13 mouse cellular contexts compared by ENCODE assay signal in genomic region chr7:143428814-143429499, GRCm38 (mm10). TPM values are rescaled to one million over a fixed set of nuclear protein-coding genes. Genes with fewer than 3 reads are reported as not detected.
A peak's percentile ranks its signal among the peaks of the same experiment; 100 is the strongest.
DNase-seq lines count a peak whose midpoint lies in the region; ATAC-seq lines count a peak whose summit lies in the region.
"Had no signal": no experiment of that assay in that cellular context is flagged by ENCODE, and none has a peak within 500 bp of the region (broad histone marks: within the 10 kb centered on the region; RNA-seq: fewer than 3 reads in every experiment).

No protein-coding gene starts in this region.

- H3K4me1 ChIP-seq in forebrain, embryonic 16.5 days (replicated peaks; ENCODE audit: control insufficient read depth, insufficient read depth, low read length) = peaks cover 15% of the 10 kb centered on the region
- peaks cover 19% of the 10 kb centered on the region; the same call in 1 of the 2 replicates for H3K4me1 ChIP-seq in midbrain, embryonic 15.5 days

- peaks cover 22% of the 10 kb centered on the region for H3K27me3 ChIP-seq in forebrain, embryonic 16.5 days (replicated peaks; ENCODE audit: control insufficient read depth, insufficient read depth, low read length)
- H3K27me3 ChIP-seq in midbrain, embryonic 15.5 days (replicated peaks) = no peaks in the 10 kb centered on the region; the same call in 1 of the 2 replicates
- H3K27me3 ChIP-seq: embryonic facial prominence, embryonic 15.5 days had no signal

- H3K4me2 ChIP-seq in forebrain, embryonic 16.5 days (ENCODE audit: low read length) = no peak overlapping the region
- H3K4me2 ChIP-seq in midbrain, embryonic 15.5 days = no peak overlapping the region
- H3K4me2 ChIP-seq: embryonic facial prominence, embryonic 15.5 days had no signal

- no peak overlapping the region for H3K4me3 ChIP-seq in forebrain, embryonic 16.5 days (replicated peaks; ENCODE audit: low read length)
- H3K4me3 ChIP-seq in midbrain, embryonic 15.5 days = no peak overlapping the region
- H3K4me3 ChIP-seq: embryonic facial prominence, embryonic 15.5 days had no signal

- H3K27ac ChIP-seq in forebrain, embryonic 16.5 days (ENCODE audit: low read length) = no peak overlapping the region
- H3K27ac ChIP-seq in midbrain, embryonic 15.5 days = no peak overlapping the region
- H3K27ac ChIP-seq: embryonic facial prominence, embryonic 15.5 days had no signal

- 0 out of 2 replicates have a peak overlapping the region, but pooled peaks have one; percentile 6 for H3K9ac ChIP-seq in forebrain, embryonic 16.5 days (replicated peaks; ENCODE audit: low read depth, low read length)
- no peak overlapping the region for H3K9ac ChIP-seq in midbrain, embryonic 15.5 days
- H3K9ac ChIP-seq: embryonic facial prominence, embryonic 15.5 days had no signal

- 33% methylated on average over 2 of the region's 2 CpGs for WGBS in forebrain, embryonic 16.5 days
- 33% methylated on average over 2 of the region's 2 CpGs for WGBS in midbrain, embryonic 15.5 days

- H3K36me3 ChIP-seq in forebrain, embryonic 16.5 days (ENCODE audit: control insufficient read depth, insufficient read depth) = no peaks in the 10 kb centered on the region
- no peaks in the 10 kb centered on the region for H3K36me3 ChIP-seq in midbrain, embryonic 15.5 days (replicated peaks)
- H3K36me3 ChIP-seq: embryonic facial prominence, embryonic 15.5 days had no signal

- no peaks in the 10 kb centered on the region for H3K9me3 ChIP-seq in forebrain, embryonic 16.5 days (ENCODE audit: control insufficient read depth, low read length)
- H3K9me3 ChIP-seq in midbrain, embryonic 15.5 days = no peaks in the 10 kb centered on the region
- H3K9me3 ChIP-seq: embryonic facial prominence, embryonic 15.5 days had no signal

- DNase-seq in cerebellum, adult 11-12 months = peak; percentile 58
- DNase-seq in cerebellum, postnatal 25 days = no peak
- peak; percentile 45 for DNase-seq in lung, postnatal 10 days
- DNase-seq in lung, postnatal 14 days = no peak
- DNase-seq in adrenal gland, adult 8-10 months = no peak
- no peak for DNase-seq in right cerebral cortex, postnatal 14 days
- DNase-seq: gastrocnemius, postnatal 36 days; heart, postnatal 36 days; thymus, postnatal 14 days had no signal

- ATAC-seq in forebrain, embryonic 16.5 days = no peak
- peak; percentile 47; the same call in 1 of the 2 replicates for ATAC-seq in midbrain, embryonic 15.5 days (replicated peaks)

RNA-seq across cellular contexts. Expression of gene Cdkn1c, which starts 31.9 kb away (rescaled TPM):
- polyA plus RNA-seq in forebrain, embryonic 16.5 days (2015; fragmentation: Nextera tagmentation; extraction: Ambion mirVana) = 96.6 and 138 TPM in 2 replicates
- polyA plus RNA-seq in midbrain, embryonic 15.5 days (2015; fragmentation: Nextera tagmentation; extraction: Ambion mirVana) = 288 and 345 TPM in 2 replicates
- 1,000 to 10,000 TPM in 1 of 4 experiments, 100 to 1,000 TPM in 3; 211 to 1,262 (median 590) TPM for total RNA-seq in adrenal gland, adult 8-10 months (2022)

RNA-seq across cellular contexts. Expression of gene Slc22a18, which starts 44.6 kb away (rescaled TPM):
- 0.42 and 0.54 TPM in 2 replicates for polyA plus RNA-seq in forebrain, embryonic 16.5 days (2015; fragmentation: Nextera tagmentation; extraction: Ambion mirVana)
- polyA plus RNA-seq in midbrain, embryonic 15.5 days (2015; fragmentation: Nextera tagmentation; extraction: Ambion mirVana) = 0.97 and 1.0 TPM in 2 replicates
- 1 to 10 TPM; 2.7 to 5.5 (median 3.6) TPM for total RNA-seq in adrenal gland, adult 8-10 months (2022)
- total RNA-seq: neutrophil, adult 5-6 weeks had no signal

Comparison
In these comparisons a context has a peak if more than half of its experiments do, and no peak if none do; other contexts are left out.
1. DNase-seq: peak in cerebellum, adult 11-12 months (single experiment) and lung, postnatal 10 days (single experiment); none in cerebellum, postnatal 25 days (0 of 2), lung, postnatal 14 days (single experiment), adrenal gland, adult 8-10 months (single experiment) and right cerebral cortex, postnatal 14 days (single experiment).